Mouse (Mus musculus) hindbrain, embryonic 16.5 days (tissue): Measurements from ENCODE around the gene Gen1. TPM values are rescaled to one million over a fixed set of nuclear protein-coding genes. Genes with fewer than 3 reads are reported as not detected.

Source experiments
- ATAC-seq: fragments of 200-750 bp; cut with Nextera tagmentation; 2 replicates; pipeline ENCODE4 v1.8.0; 2017; ENCODE audit warnings: moderate TSS enrichment, moderate library complexity
- H3K27ac ChIP-seq: fragments of 300-500 bp; sonication (generic); 2 replicates; pipeline ENCODE4 v1.5.1; 2014; ENCODE audit warnings: low read depth, mild to moderate bottlenecking, control low read depth, low read length, moderate library complexity
- H3K27me3 ChIP-seq: fragments of 300-500 bp; sonication (generic); replicated peaks from 2 replicates; pipeline ENCODE4 v1.6.1; 2014; ENCODE audit warnings: low read length; ENCODE audit not compliant: control insufficient read depth, insufficient read depth
- H3K36me3 ChIP-seq: fragments of 300-500 bp; sonication (generic); 2 replicates; pipeline ENCODE4 v1.6.1; 2014; ENCODE audit warnings: mild to moderate bottlenecking, low read length, moderate library complexity, mixed read lengths; ENCODE audit not compliant: control insufficient read depth, insufficient read depth
- H3K4me1 ChIP-seq: fragments of 300-500 bp; sonication (generic); 2 replicates; pipeline ENCODE4 v1.6.1; 2014; ENCODE audit warnings: low read depth, low read length; ENCODE audit not compliant: control insufficient read depth, insufficient read depth
- H3K4me2 ChIP-seq: fragments of 300-500 bp; sonication (generic); 2 replicates; pipeline ENCODE4 v1.6.1; 2014; ENCODE audit warnings: mild to moderate bottlenecking, low read length, control low read depth, moderate library complexity
- H3K4me3 ChIP-seq: fragments of 300-500 bp; sonication (generic); 2 replicates; pipeline ENCODE4 v1.5.1; 2014; ENCODE audit warnings: mild to moderate bottlenecking, low read length, control low read depth, moderate library complexity
- H3K9ac ChIP-seq: fragments of 300-500 bp; sonication (generic); 2 replicates; pipeline ENCODE4 v1.6.1; 2014; ENCODE audit warnings: low read depth, mild to moderate bottlenecking, control low read depth, low read length, moderate library complexity
- H3K9me3 ChIP-seq: fragments of 300-500 bp; sonication (generic); 2 replicates; pipeline ENCODE4 v1.6.1; 2014; ENCODE audit warnings: mild to moderate bottlenecking, low read length, moderate library complexity; ENCODE audit not compliant: control insufficient read depth
- WGBS: fragments of 180-500 bp; shearing (Covaris S2); extraction: QIAGEN DNeasy Blood & Tissue Kit; methylation state at CpG from one replicate; pipeline ENCODE4 v1.1.7; 2014; 5-methylcytosine and 5-hydroxymethylcytosine counted together
- polyA plus RNA-seq: library from polyadenylated mRNA; unstranded; fragments of >200 nt; fragmentation: Nextera tagmentation; extraction: Ambion mirVana; gene quantifications from 2 replicates; pipeline ENCODE4 v1.2.1, GENCODE M21; 2015

Gen1 gene
- polyA plus RNA-seq, 1 experiment from 2014 or later: 2.1 TPM

DNA sequence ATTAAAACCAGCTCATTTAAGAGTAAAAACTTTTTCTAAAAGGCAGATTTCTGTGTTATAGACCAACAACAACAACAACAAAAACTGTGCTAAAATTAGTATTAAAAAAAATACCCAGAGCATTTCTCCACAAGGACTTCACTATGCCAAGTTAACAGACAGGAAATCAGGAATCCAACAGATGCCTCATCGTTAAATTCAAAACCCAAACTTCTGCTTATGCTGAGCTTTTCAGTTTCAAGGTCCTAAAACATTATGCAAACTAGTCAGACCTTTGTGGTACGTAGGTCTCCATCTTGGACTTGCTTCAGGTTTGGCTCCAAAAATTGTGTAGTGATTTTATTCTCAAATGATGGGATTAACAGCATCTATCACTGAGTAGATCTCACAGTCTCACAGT, 50.0 kb downstream of the Gen1 start:
- no peak overlapping the region for H3K4me2 ChIP-seq
- no peak overlapping the region for H3K9ac ChIP-seq
- H3K27ac ChIP-seq: no peak overlapping the region
- H3K27me3 ChIP-seq: no peaks in the 10 kb centered on the region
- no peaks in the 10 kb centered on the region for H3K9me3 ChIP-seq
- H3K4me3 ChIP-seq: no peak overlapping the region
- ATAC-seq: no peak
- H3K36me3 ChIP-seq: no peaks in the 10 kb centered on the region
- H3K4me1 ChIP-seq: no peaks in the 10 kb centered on the region
- 95% methylated on average over 2 of the region's 2 CpGs for WGBS

GRCm38 (mm10) chr12:11214776-11215175, 50.8 kb downstream of the Gen1 start:
- no peak for ATAC-seq
- H3K4me3 ChIP-seq: no peak overlapping the region
- H3K4me2 ChIP-seq: no peak overlapping the region
- no peak overlapping the region for H3K9ac ChIP-seq
- H3K36me3 ChIP-seq: no peaks in the 10 kb centered on the region
- H3K9me3 ChIP-seq: no peaks in the 10 kb centered on the region
- no peak overlapping the region for H3K27ac ChIP-seq
- no peaks in the 10 kb centered on the region for H3K27me3 ChIP-seq
- H3K4me1 ChIP-seq: no peaks in the 10 kb centered on the region

GRCm38 (mm10) chr12:11212881-11213280, 52.7 kb downstream of the Gen1 start:
- Histone ChIP-seq H3K4me2 (no peak overlapping the region), H3K9ac (no peak overlapping the region), H3K9me3 (no peaks in the 10 kb centered on the region), H3K36me3 (no peaks in the 10 kb centered on the region), H3K4me1 (no peaks in the 10 kb centered on the region), H3K4me3 (no peak overlapping the region), H3K27me3 (no peaks in the 10 kb centered on the region), H3K27ac (no peak overlapping the region)
- 87% methylated on average over 1 of the region's 1 CpGs for WGBS
- ATAC-seq: no peak

DNA sequence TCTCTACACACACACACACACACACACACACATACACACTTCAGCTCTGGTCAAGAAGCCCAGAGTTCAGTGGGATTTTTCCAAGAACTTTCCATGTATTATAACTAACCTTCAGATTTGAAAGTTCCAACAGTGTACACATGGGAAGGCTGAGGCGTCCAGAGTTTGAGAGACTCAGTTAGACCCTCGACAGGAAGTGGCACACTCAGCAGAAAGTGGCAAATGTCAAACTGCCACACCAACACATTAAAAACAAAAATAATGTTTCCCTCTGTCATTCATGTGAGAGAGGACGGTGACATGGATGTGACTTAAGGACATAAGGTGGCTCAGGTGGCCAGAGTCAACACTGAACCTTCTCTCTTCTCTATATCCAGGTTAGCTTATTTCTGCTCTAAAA, 55.2 kb downstream of the Gen1 start:
- 82% methylated on average over 3 of the region's 3 CpGs for WGBS
- no peaks in the 10 kb centered on the region for H3K36me3 ChIP-seq
- H3K27ac ChIP-seq: no peak overlapping the region
- H3K4me1 ChIP-seq: no peaks in the 10 kb centered on the region
- no peak for ATAC-seq
- no peak overlapping the region for H3K4me3 ChIP-seq
- H3K4me2 ChIP-seq: no peak overlapping the region
- no peaks in the 10 kb centered on the region for H3K9me3 ChIP-seq
- H3K9ac ChIP-seq: no peak overlapping the region
- H3K27me3 ChIP-seq: no peaks in the 10 kb centered on the region

GRCm38 (mm10) chr12:11209636-11210035, 56.0 kb downstream of the Gen1 start:
- WGBS: 79% methylated on average over 5 of the region's 5 CpGs
- ATAC-seq: no peak
- no peaks in the 10 kb centered on the region for H3K9me3 ChIP-seq
- H3K36me3 ChIP-seq: no peaks in the 10 kb centered on the region
- H3K4me3 ChIP-seq: no peak overlapping the region
- no peaks in the 10 kb centered on the region for H3K27me3 ChIP-seq
- no peak overlapping the region for H3K9ac ChIP-seq
- H3K4me2 ChIP-seq: no peak overlapping the region
- no peak overlapping the region for H3K27ac ChIP-seq
- H3K4me1 ChIP-seq: no peaks in the 10 kb centered on the region

- 62% methylated on average over 5 of the region's 5 CpGs for WGBS
- H3K4me1 ChIP-seq: no peaks in the 10 kb centered on the region
- no peak within 1 kb of the TSS for H3K27ac ChIP-seq
- no peak within 1 kb of the TSS for H3K4me3 ChIP-seq
- no peak within 1 kb of the TSS for H3K9ac ChIP-seq
- H3K4me2 ChIP-seq: no peak within 1 kb of the TSS
- H3K27me3 ChIP-seq: no peaks in the 10 kb centered on the region
- H3K9me3 ChIP-seq: no peaks in the 10 kb centered on the region
- ATAC-seq: no peak
- no peaks in the 10 kb centered on the region for H3K36me3 ChIP-seq
Measured at GRCm38 (mm10) chr12:11208872-11209271, 56.7 kb downstream of the Gen1 start, which contains the start of gene Msgn1. Gene Msgn1 (minus strand): TSS chr12:11208972.

GRCm38 (mm10) chr12:11206321-11206720, 59.3 kb downstream of the Gen1 start:
- Histone ChIP-seq H3K36me3 (no peaks in the 10 kb centered on the region), H3K9ac (no peak overlapping the region), H3K27ac (no peak overlapping the region), H3K4me2 (no peak overlapping the region), H3K9me3 (no peaks in the 10 kb centered on the region), H3K4me3 (no peak overlapping the region), H3K27me3 (no peaks in the 10 kb centered on the region), H3K4me1 (no peaks in the 10 kb centered on the region)
- no peak for ATAC-seq
- WGBS: 84% methylated on average over 4 of the region's 4 CpGs

GRCm38 (mm10) chr12:11203694-11204665, 61.6 kb downstream of the Gen1 start:
- no peak for ATAC-seq
- H3K27ac ChIP-seq: no peak overlapping the region
- H3K4me1 ChIP-seq: no peaks in the 10 kb centered on the region
- H3K4me2 ChIP-seq: no peak overlapping the region; the same call in 1 of the 2 replicates
- no peak overlapping the region for H3K9ac ChIP-seq
- no peak overlapping the region for H3K4me3 ChIP-seq
- H3K36me3 ChIP-seq: no peaks in the 10 kb centered on the region
- H3K9me3 ChIP-seq: no peaks in the 10 kb centered on the region
- 77% methylated on average over 18 of the region's 18 CpGs for WGBS
- H3K27me3 ChIP-seq: no peaks in the 10 kb centered on the region

DNA sequence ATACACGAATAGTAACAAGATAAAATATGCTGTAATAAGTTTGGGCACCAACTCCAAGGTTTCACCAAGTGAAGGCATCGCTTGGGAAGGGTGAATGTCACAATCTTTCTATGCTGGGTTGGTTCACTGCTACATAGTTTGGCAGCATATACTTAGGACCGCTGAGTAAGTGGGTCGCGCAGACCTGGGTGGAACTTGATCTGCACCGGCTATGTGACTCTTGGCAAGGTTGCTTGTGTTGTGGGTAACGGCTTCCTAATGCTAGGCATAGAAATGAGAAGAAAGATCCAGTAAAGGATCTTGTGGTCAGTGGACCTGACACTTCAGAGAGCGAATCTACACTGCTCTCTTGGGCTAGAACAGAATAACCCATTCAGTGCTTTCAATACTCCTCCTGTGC, 63.1 kb downstream of the Gen1 start:
- H3K4me3 ChIP-seq: no peak overlapping the region
- no peak overlapping the region for H3K4me2 ChIP-seq
- no peaks in the 10 kb centered on the region for H3K27me3 ChIP-seq
- no peaks in the 10 kb centered on the region for H3K4me1 ChIP-seq
- no peak for ATAC-seq
- WGBS: 95% methylated on average over 8 of the region's 8 CpGs
- H3K36me3 ChIP-seq: no peaks in the 10 kb centered on the region
- no peak overlapping the region for H3K9ac ChIP-seq
- H3K27ac ChIP-seq: no peak overlapping the region
- H3K9me3 ChIP-seq: no peaks in the 10 kb centered on the region
